Mouse (Mus musculus): Measurements from ENCODE around the gene Sgsh. TPM values are rescaled to one million over a fixed set of nuclear protein-coding genes. Genes with fewer than 3 reads are reported as not detected.

The Sgsh gene
- polyA plus RNA-seq, 1 experiment from 2014 or later, result 4.2 TPM

DNA sequence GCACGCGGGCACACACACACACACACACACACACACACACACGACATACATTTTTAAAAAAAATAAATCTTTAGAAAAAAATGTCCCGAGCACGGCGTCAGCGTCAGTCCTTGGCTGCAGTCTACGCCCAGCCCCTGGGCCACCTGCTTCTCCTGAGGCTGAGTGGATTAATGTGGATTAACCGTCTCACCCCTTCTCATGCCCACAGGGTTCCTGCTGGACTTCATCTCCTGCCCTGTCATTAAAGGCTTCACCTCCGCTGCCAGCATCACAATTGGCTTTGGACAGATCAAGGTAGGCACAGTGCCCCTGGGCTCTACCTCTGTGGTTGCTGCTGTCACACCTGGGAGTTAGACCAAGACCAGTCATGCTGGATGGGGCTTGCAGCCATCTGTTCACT, 3.8 kb upstream of the Sgsh start:
- no peak overlapping the region for H3K27ac ChIP-seq (ENCODE audit: low read depth)
- no peak overlapping the region for H3K9ac ChIP-seq (replicated peaks)
- 84% methylated on average over 10 of the region's 10 CpGs for WGBS (ENCODE audit: insufficient replicate concordance)
- TF ChIP-seq CTCF (IDR thresholded peaks at IDR 0.05; ENCODE audit: low read depth), result no peak
- TF ChIP-seq EP300 (IDR thresholded peaks at IDR 0.05; ENCODE audit: low read depth), result no peak
- H3K4me1 ChIP-seq (ENCODE audit: insufficient read depth), result peaks cover 15% of the 10 kb centered on the region
- H3K4me3 ChIP-seq (ENCODE audit: low read depth, low read length), result no peak overlapping the region
- H3K36me3 ChIP-seq (replicated peaks; ENCODE audit: insufficient read depth, low read length), result no peaks in the 10 kb centered on the region
- no peak overlapping the region for H3K4me2 ChIP-seq (ENCODE audit: low read depth, low read length)
- H3K27me3 ChIP-seq (ENCODE audit: insufficient read depth, low read length), result no peaks in the 10 kb centered on the region
- no peak for ATAC-seq
- no peak for DNase-seq
- H3K9me3 ChIP-seq (ENCODE audit: low read length), result no peaks in the 10 kb centered on the region

DNA sequence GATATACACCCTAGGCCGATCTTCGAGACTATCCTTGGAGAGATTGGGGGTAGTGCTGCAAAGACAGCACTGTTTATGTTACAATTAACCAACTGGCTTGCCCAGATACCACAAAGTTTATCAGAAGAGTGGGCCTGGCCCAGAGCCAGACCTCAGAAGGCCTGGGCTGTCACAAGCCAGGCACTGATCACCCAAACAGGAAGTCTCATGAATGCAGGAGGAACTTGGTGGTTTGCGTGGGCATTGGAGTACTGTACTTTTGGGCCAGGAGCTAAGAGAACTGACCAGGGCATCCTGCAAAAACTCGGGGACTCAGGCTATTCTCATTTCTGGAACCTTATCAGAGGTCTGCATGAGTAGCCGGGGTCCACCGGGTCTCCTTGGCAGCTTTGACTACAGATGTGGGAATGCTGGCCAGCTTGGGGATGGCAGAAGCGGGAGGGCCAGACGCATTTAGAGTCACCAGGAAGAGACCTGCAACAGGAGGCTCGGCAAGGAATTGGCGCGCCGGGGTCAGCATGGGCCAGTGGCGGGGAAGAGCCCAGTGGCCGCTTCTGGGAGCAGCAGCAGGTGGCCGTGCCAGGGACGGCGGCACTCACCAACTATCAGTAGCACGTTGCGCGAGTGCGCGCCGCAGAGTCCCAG, 416 bp downstream of the Sgsh start:
- Histone ChIP-seq H3K27me3 (ENCODE audit: insufficient read depth, low read length) (no peaks in the 10 kb centered on the region), H3K9ac (replicated peaks) (peak overlapping the region; percentile 59), H3K4me3 (ENCODE audit: low read depth, low read length) (peak overlapping the region; percentile 57), H3K4me1 (ENCODE audit: insufficient read depth) (peaks cover 15% of the 10 kb centered on the region), H3K9me3 (ENCODE audit: low read length) (no peaks in the 10 kb centered on the region), H3K27ac (ENCODE audit: low read depth) (peak overlapping the region; percentile 85), H3K4me2 (ENCODE audit: low read depth, low read length) (peak overlapping the region; percentile 97), H3K36me3 (replicated peaks; ENCODE audit: insufficient read depth, low read length) (no peaks in the 10 kb centered on the region)
- peak; percentile 75 for ATAC-seq
- 4% methylated on average over 15 of the region's 23 CpGs for WGBS (ENCODE audit: insufficient replicate concordance)
- TF ChIP-seq EP300 (IDR thresholded peaks at IDR 0.05; ENCODE audit: low read depth) (peak; percentile 65; the same call in 1 of the 2 replicates), CTCF (IDR thresholded peaks at IDR 0.05; ENCODE audit: low read depth) (no peak)
- peak; percentile 71 for DNase-seq

DNA sequence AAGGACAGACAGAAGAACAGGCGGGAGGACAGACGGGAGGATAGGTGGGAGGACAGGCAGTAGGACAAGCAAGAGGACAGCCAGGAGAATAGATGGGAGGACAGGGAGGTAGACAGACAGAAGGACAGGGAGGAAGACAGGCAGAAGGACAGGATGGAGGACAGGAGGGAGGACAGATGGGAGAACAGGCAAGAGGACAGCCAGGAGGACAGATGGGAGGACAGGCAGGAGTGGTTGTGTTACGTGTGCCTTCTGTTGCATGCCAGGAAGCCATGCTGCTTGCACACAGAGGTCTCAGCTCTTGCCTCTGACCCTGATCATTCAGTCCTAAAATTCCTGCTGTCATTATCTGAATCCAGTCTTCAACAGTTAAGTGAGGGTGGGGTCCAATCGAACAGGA, 1.4 kb downstream of the Sgsh start:
- 76% methylated on average over 4 of the region's 4 CpGs for WGBS (ENCODE audit: insufficient replicate concordance)
- H3K9ac ChIP-seq (replicated peaks), result no peak overlapping the region
- no peak overlapping the region for H3K4me2 ChIP-seq (ENCODE audit: low read depth, low read length)
- H3K27ac ChIP-seq (ENCODE audit: low read depth), result no peak overlapping the region
- H3K27me3 ChIP-seq (ENCODE audit: insufficient read depth, low read length), result no peaks in the 10 kb centered on the region
- H3K4me1 ChIP-seq (ENCODE audit: insufficient read depth), result peaks cover 15% of the 10 kb centered on the region
- H3K9me3 ChIP-seq (ENCODE audit: low read length), result no peaks in the 10 kb centered on the region
- ATAC-seq, result no peak
- DNase-seq, result no peak
- no peak overlapping the region for H3K4me3 ChIP-seq (ENCODE audit: low read depth, low read length)
- TF ChIP-seq EP300 (IDR thresholded peaks at IDR 0.05; ENCODE audit: low read depth) (no peak), CTCF (IDR thresholded peaks at IDR 0.05; ENCODE audit: low read depth) (no peak)
- H3K36me3 ChIP-seq (replicated peaks; ENCODE audit: insufficient read depth, low read length), result no peaks in the 10 kb centered on the region

- DNase-seq, result no peak
- Histone ChIP-seq H3K27ac (ENCODE audit: low read depth) (no peak overlapping the region), H3K4me2 (ENCODE audit: low read depth, low read length) (no peak overlapping the region), H3K4me1 (ENCODE audit: insufficient read depth) (peaks cover 15% of the 10 kb centered on the region), H3K9me3 (ENCODE audit: low read length) (no peaks in the 10 kb centered on the region), H3K36me3 (replicated peaks; ENCODE audit: insufficient read depth, low read length) (no peaks in the 10 kb centered on the region), H3K9ac (replicated peaks) (no peak overlapping the region), H3K27me3 (ENCODE audit: insufficient read depth, low read length) (no peaks in the 10 kb centered on the region), H3K4me3 (ENCODE audit: low read depth, low read length) (no peak overlapping the region)
- TF ChIP-seq CTCF (IDR thresholded peaks at IDR 0.05; ENCODE audit: low read depth) (no peak), EP300 (IDR thresholded peaks at IDR 0.05; ENCODE audit: low read depth) (no peak)
- ATAC-seq, result no peak
- WGBS (ENCODE audit: insufficient replicate concordance), result 25% methylated on average over 7 of the region's 7 CpGs
These were observed 3.2 kb downstream of the Sgsh start for GRCm38 (mm10) chr11:119352113-119352512.

DNA sequence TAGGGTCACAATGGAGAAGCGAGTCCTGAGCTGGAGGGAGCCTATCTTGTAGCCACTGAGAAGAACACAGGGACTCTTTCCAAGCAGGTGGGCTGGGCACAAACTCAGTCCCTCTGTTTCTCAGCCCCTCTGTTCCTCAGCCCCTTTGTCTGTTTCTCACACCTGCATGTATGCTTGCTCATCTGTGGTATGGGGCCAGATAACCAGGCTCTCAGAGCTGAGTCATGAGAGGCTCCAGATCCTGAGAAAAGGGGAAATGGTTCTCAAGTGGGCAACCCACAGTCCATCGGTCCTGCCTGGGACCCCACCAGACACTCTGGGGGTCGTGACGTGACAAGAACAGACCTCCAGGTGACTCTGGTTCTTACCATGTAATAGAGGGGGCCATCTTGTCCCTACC, 8.2 kb downstream of the Sgsh start:
- Histone ChIP-seq H3K4me1 (ENCODE audit: insufficient read depth) (no peaks in the 10 kb centered on the region), H3K9me3 (ENCODE audit: low read length) (no peaks in the 10 kb centered on the region), H3K4me3 (ENCODE audit: low read depth, low read length) (no peak overlapping the region), H3K27ac (ENCODE audit: low read depth) (no peak overlapping the region), H3K27me3 (ENCODE audit: insufficient read depth, low read length) (no peaks in the 10 kb centered on the region), H3K4me2 (ENCODE audit: low read depth, low read length) (no peak overlapping the region), H3K36me3 (replicated peaks; ENCODE audit: insufficient read depth, low read length) (no peaks in the 10 kb centered on the region), H3K9ac (replicated peaks) (no peak overlapping the region)
- 40% methylated on average over 4 of the region's 4 CpGs for WGBS (ENCODE audit: insufficient replicate concordance)
- no peak for TF ChIP-seq EP300 (IDR thresholded peaks at IDR 0.05; ENCODE audit: low read depth)
- no peak for TF ChIP-seq CTCF (IDR thresholded peaks at IDR 0.05; ENCODE audit: low read depth)
- no peak for DNase-seq
- no peak for ATAC-seq

DNA sequence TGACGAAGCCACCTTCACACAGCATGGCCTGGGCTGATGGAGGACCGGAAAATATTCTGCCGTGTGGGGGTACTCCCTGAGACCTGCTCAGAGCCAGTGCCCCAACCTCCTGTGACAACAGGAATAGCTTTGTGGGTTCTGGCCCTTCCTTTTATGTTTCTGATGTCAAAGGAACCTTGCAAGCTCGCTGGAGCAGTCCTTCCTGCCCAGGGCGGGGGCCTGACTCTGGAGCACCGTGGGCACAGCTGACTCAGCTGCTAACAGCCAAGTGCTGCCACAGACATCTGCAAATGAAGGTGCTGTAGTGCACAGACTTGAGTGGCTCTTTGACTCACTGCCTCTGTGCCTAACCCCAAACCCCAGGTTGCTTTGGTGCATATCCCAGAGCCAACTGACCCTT, 10.5 kb downstream of the Sgsh start:
- DNase-seq, result no peak

More for the DNA sequence above, 10.5 kb downstream of the Sgsh start:
- no peak overlapping the region for H3K9ac ChIP-seq (replicated peaks)
- WGBS (ENCODE audit: insufficient replicate concordance), result 25% methylated on average over 6 of the region's 6 CpGs
- H3K4me2 ChIP-seq (ENCODE audit: low read depth, low read length), result no peak overlapping the region
- H3K4me3 ChIP-seq (ENCODE audit: low read depth, low read length), result no peak overlapping the region
- no peaks in the 10 kb centered on the region for H3K9me3 ChIP-seq (ENCODE audit: low read length)
- H3K27ac ChIP-seq (ENCODE audit: low read depth), result no peak overlapping the region
- H3K36me3 ChIP-seq (replicated peaks; ENCODE audit: insufficient read depth, low read length), result no peaks in the 10 kb centered on the region
- no peaks in the 10 kb centered on the region for H3K27me3 ChIP-seq (ENCODE audit: insufficient read depth, low read length)
- TF ChIP-seq CTCF (IDR thresholded peaks at IDR 0.05; ENCODE audit: low read depth) (no peak), EP300 (IDR thresholded peaks at IDR 0.05; ENCODE audit: low read depth) (no peak)
- no peaks in the 10 kb centered on the region for H3K4me1 ChIP-seq (ENCODE audit: insufficient read depth)
- ATAC-seq, result no peak
